Mouse (Mus musculus): ENCODE measurements around the gene Kcnk13. TPM values are rescaled to one million over a fixed set of nuclear protein-coding genes. Genes with fewer than 3 reads are reported as not detected.

The Kcnk13 gene
- total and polyA plus RNA-seq, 3 experiments: 0.13 TPM; not detected in 2

DNA sequence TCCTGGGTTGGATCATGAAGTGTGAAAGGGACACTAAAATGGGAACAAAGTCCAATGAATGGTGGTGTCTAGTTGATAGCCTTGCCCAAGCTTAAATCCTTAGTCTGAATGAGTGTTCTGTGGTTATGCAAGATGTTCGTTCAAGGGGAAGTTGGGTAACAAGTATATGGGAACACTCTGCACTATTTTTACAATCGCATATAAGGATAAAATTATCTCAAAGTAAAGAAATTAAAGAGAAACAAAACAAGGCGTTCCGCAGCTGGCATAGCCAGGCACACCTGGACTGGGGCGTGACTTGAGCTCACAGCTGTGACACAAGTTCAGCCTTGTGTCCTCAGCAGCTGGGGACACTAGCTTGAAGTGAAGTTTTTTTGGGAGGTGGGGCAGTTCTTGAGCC is 103.2 kb downstream of the Kcnk13 start:
- dilution Hi-C loops (cut with MboI; ENCODE audit: extremely low pct_ligation_motif_present, extremely low pct_unique_long_range_greater_than_20kb, low sequenced_read_pairs): no loop called here
- H3K4me1 ChIP-seq (ENCODE audit: control insufficient read depth in 1 of 2, insufficient read depth in 2 of 2): peaks cover 6 to 11% of the 10 kb centered on the region in 2 experiments

DNA sequence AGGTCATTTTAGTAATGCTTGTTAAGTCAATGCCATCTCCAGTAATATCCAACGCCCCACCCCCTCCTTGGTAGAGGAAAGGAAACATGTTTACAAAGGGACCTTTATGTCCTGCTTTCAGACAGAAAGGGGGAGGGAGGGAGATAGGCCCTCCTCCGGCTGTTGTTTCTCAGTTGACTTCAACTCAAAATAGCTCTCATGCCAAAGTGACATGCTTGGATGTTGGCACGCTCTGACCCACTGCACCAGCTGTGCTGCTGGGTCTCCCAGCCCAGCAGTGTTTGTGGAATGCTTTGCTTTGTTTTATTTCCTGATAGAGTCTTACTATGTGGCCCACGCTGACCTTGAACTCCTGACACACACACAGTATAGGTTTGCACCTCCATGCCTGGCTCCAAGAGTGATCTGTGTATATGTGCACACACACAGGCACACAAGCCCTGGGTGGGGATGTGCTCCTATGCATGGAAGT is 108.9 kb downstream of the Kcnk13 start:
- no peak overlapping the region for H3K9ac ChIP-seq (ENCODE audit: insufficient read depth, low read depth)
- dilution Hi-C loops (cut with MboI; ENCODE audit: extremely low pct_ligation_motif_present, extremely low pct_unique_long_range_greater_than_20kb, low sequenced_read_pairs) (no loop called here), in situ Hi-C loops (cut with MboI; ENCODE audit: low pct_ligation_motif_present, low pct_unique_long_range_greater_than_20kb, low sequenced_read_pairs) (no loop called here)
- H3K27ac ChIP-seq (ENCODE audit: insufficient read depth, low read depth): no peak overlapping the region
- no peak overlapping the region for H3K4me2 ChIP-seq (ENCODE audit: insufficient read depth, low read depth, poor library complexity, severe bottlenecking)
- no peaks in the 10 kb centered on the region for H3K4me1 ChIP-seq (ENCODE audit: control insufficient read depth in 1 of 2, insufficient read depth in 2 of 2)
- no peaks in the 10 kb centered on the region for H3K79me2 ChIP-seq (replicated peaks; ENCODE audit: control insufficient read depth, extremely low read depth, insufficient read depth, poor library complexity, severe bottlenecking)
- no peak for TF ChIP-seq NRF1 (IDR thresholded peaks at IDR 0.05; ENCODE audit: low read depth, low read length)
- no peak for TF ChIP-seq JUN (IDR thresholded peaks at IDR 0.05; ENCODE audit: insufficient read depth, low read depth, low read length)
- TF ChIP-seq MXI1 (IDR thresholded peaks at IDR 0.05; ENCODE audit: low read depth, low read length): no peak
- TF ChIP-seq ZMIZ1 (IDR thresholded peaks at IDR 0.05; ENCODE audit: low read depth, low read length): no peak
- no peak for TF ChIP-seq CHD2 (IDR thresholded peaks at IDR 0.05; ENCODE audit: low read length)
- TF ChIP-seq RAD21 (IDR thresholded peaks at IDR 0.05; ENCODE audit: low read depth, low read length): no peak
- no peak for TF ChIP-seq HCFC1 (IDR thresholded peaks at IDR 0.05; ENCODE audit: low read depth, low read length)
- TF ChIP-seq UBTF (IDR thresholded peaks at IDR 0.05; ENCODE audit: low read depth, low read length): no peak
- TF ChIP-seq SMC3 (IDR thresholded peaks at IDR 0.05; ENCODE audit: low read depth, low read length): no peak
- TF ChIP-seq IRF4 (IDR thresholded peaks at IDR 0.05; ENCODE audit: low read depth, low read length): no peak
- TF ChIP-seq MEF2A (IDR thresholded peaks at IDR 0.05; ENCODE audit: borderline replicate concordance, low read depth, low read length): no peak
- TF ChIP-seq MAFK (IDR thresholded peaks at IDR 0.05; ENCODE audit: insufficient replicate concordance, low read length): no peak
- TF ChIP-seq MAZ (IDR thresholded peaks at IDR 0.05; ENCODE audit: low read depth, low read length): no peak
- TF ChIP-seq USF2 (conservative IDR thresholded peaks at IDR 0.05; ENCODE audit: low read depth, low read length): no peak
- no peak for TF ChIP-seq ZNF384 (IDR thresholded peaks at IDR 0.05; ENCODE audit: low read depth, low read length)
- no peak for TF ChIP-seq PAX5 (IDR thresholded peaks at IDR 0.05; ENCODE audit: low read length)
- TF ChIP-seq TCF12 (IDR thresholded peaks at IDR 0.05; ENCODE audit: low read depth, low read length): no peak
- no peak for TF ChIP-seq ZKSCAN1 (IDR thresholded peaks at IDR 0.05; ENCODE audit: borderline replicate concordance, low read depth, low read length)
- TF ChIP-seq POLR2A (IDR thresholded peaks at IDR 0.05; ENCODE audit: low read depth, low read length): no peak
- no peak for TF ChIP-seq JUND (conservative IDR thresholded peaks at IDR 0.05; ENCODE audit: low read depth, low read length)
- H3K27me3 ChIP-seq (replicated peaks): no peaks in the 10 kb centered on the region
- no peak overlapping the region for H3K4me3 ChIP-seq (replicated peaks in 1 of 3; ENCODE audit: low read depth in 2 of 3, low read length in 2 of 3, poor library complexity in 1 of 3)
- no peaks in the 10 kb centered on the region for H3K36me3 ChIP-seq (replicated peaks in 1 of 2; ENCODE audit: control insufficient read depth in 1 of 2, insufficient read depth in 1 of 2, low read length in 1 of 2)
- H3K9me3 ChIP-seq (replicated peaks; ENCODE audit: low read length): no peaks in the 10 kb centered on the region
- DNase-seq (ENCODE audit: extremely low read depth): no peak

More for the DNA sequence above, 103.2 kb downstream of the Kcnk13 start:
- no peaks in the 10 kb centered on the region for H3K79me2 ChIP-seq (replicated peaks; ENCODE audit: control insufficient read depth, extremely low read depth, insufficient read depth, poor library complexity, severe bottlenecking)
- H3K9ac ChIP-seq (ENCODE audit: insufficient read depth, low read depth): no peak overlapping the region
- no peaks in the 10 kb centered on the region for H3K9me3 ChIP-seq (replicated peaks; ENCODE audit: low read length)
- DNase-seq (ENCODE audit: extremely low read depth): no peak
- H3K27me3 ChIP-seq (replicated peaks): no peaks in the 10 kb centered on the region
- H3K36me3 ChIP-seq (replicated peaks in 1 of 2; ENCODE audit: control insufficient read depth in 1 of 2, insufficient read depth in 1 of 2, low read length in 1 of 2): no peaks in the 10 kb centered on the region
- H3K27ac ChIP-seq (ENCODE audit: insufficient read depth, low read depth): no peak overlapping the region
- H3K4me3 ChIP-seq (replicated peaks in 1 of 3; ENCODE audit: low read depth in 2 of 3, low read length in 2 of 3, poor library complexity in 1 of 3): no peak overlapping the region
- in situ Hi-C loops (cut with MboI; ENCODE audit: low pct_ligation_motif_present, low pct_unique_long_range_greater_than_20kb, low sequenced_read_pairs): no loop called here
- no peak overlapping the region for H3K4me2 ChIP-seq (ENCODE audit: insufficient read depth, low read depth, poor library complexity, severe bottlenecking)
- TF ChIP-seq ETS1 (conservative IDR thresholded peaks at IDR 0.05; ENCODE audit: low read depth, low read length) (no peak), CTCF (conservative IDR thresholded peaks at IDR 0.05 in 1 of 2, IDR thresholded peaks at IDR 0.05 in 1 of 2; ENCODE audit: low read depth in 2 of 2, low read length in 2 of 2) (no peak), TCF12 (IDR thresholded peaks at IDR 0.05; ENCODE audit: low read depth, low read length) (peak; percentile 71), UBTF (IDR thresholded peaks at IDR 0.05; ENCODE audit: low read depth, low read length) (no peak), USF1 (IDR thresholded peaks at IDR 0.05; ENCODE audit: low read depth, low read length) (no peak), HCFC1 (IDR thresholded peaks at IDR 0.05; ENCODE audit: low read depth, low read length) (no peak), JUND (conservative IDR thresholded peaks at IDR 0.05; ENCODE audit: low read depth, low read length) (no peak), BHLHE40 (IDR thresholded peaks at IDR 0.05; ENCODE audit: low read depth, low read length) (peak; percentile 37; the same call in 1 of the 2 replicates), NELFE (IDR thresholded peaks at IDR 0.05; ENCODE audit: low read depth, low read length) (no peak), CHD2 (IDR thresholded peaks at IDR 0.05; ENCODE audit: low read length) (no peak), SIN3A (IDR thresholded peaks at IDR 0.05; ENCODE audit: low read length) (no peak), GABPA (IDR thresholded peaks at IDR 0.05; ENCODE audit: insufficient replicate concordance, low read depth, low read length) (no peak), MAZ (IDR thresholded peaks at IDR 0.05; ENCODE audit: low read depth, low read length) (no peak), E2F4 (IDR thresholded peaks at IDR 0.05; ENCODE audit: insufficient replicate concordance, low read depth, low read length) (no peak), IRF4 (IDR thresholded peaks at IDR 0.05; ENCODE audit: low read depth, low read length) (no peak)

All from CH12.LX (cell line).